Mouse (Mus musculus): ENCODE data around the gene Atp6v1fnb. TPM values are rescaled to one million over a fixed set of nuclear protein-coding genes. Genes with fewer than 3 reads are reported as not detected.

Gene Atp6v1fnb
- polyA plus RNA-seq (2015; fragmentation: Nextera tagmentation; extraction: Ambion mirVana): not detected in 2 replicates

- Histone ChIP-seq H3K36me3 (ENCODE audit: insufficient read depth, low read length) (0 out of 2 replicates have a peak, but pooled peaks cover 4% of the 10 kb centered on the region), H3K4me1 (ENCODE audit: insufficient read depth, low read depth, low read length) (peaks cover 10% of the 10 kb centered on the region; the same call in 1 of the 2 replicates), H3K4me3 (ENCODE audit: low read depth, low read length) (no peak within 1 kb of the TSS), H3K27me3 (replicated peaks; ENCODE audit: insufficient read depth, low read length) (no peaks in the 10 kb centered on the region; the same call in 1 of the 2 replicates), H3K9ac (replicated peaks; ENCODE audit: low read depth) (no peak within 1 kb of the TSS), H3K27ac (ENCODE audit: low read length) (no peak within 1 kb of the TSS), H3K4me2 (replicated peaks; ENCODE audit: low read depth, low read length) (no peak within 1 kb of the TSS), H3K9me3 (ENCODE audit: low read length) (no peaks in the 10 kb centered on the region)
- TF ChIP-seq CTCF (IDR thresholded peaks at IDR 0.05) (no peak), EP300 (IDR thresholded peaks at IDR 0.05) (no peak)
- ATAC-seq: no peak
- no peak for DNase-seq (ENCODE audit: low spot score)
- WGBS: 95% methylated on average over 4 of the region's 4 CpGs
Measured at GRCm38 (mm10) chr6:29471137-29471536, at the start of gene Atp6v1fnb. Atp6v1fnb (plus strand) TSS chr6:29471437.

GRCm38 (mm10) chr6:29425118-29425517, 46.1 kb upstream of the Atp6v1fnb start:
- WGBS: 84% methylated on average over 8 of the region's 8 CpGs

GRCm38 (mm10) chr6:29426331-29426730, 44.9 kb upstream of the Atp6v1fnb start:
- Histone ChIP-seq H3K9ac (replicated peaks; ENCODE audit: low read depth) (no peak overlapping the region), H3K27ac (ENCODE audit: low read length) (no peak overlapping the region), H3K4me1 (ENCODE audit: insufficient read depth, low read depth, low read length) (no peaks in the 10 kb centered on the region), H3K4me2 (replicated peaks; ENCODE audit: low read depth, low read length) (no peak overlapping the region), H3K4me3 (ENCODE audit: low read depth, low read length) (no peak overlapping the region), H3K36me3 (ENCODE audit: insufficient read depth, low read length) (no peaks in the 10 kb centered on the region), H3K27me3 (replicated peaks; ENCODE audit: insufficient read depth, low read length) (no peaks in the 10 kb centered on the region), H3K9me3 (ENCODE audit: low read length) (no peaks in the 10 kb centered on the region)
- DNase-seq (ENCODE audit: low spot score): no peak
- TF ChIP-seq CTCF (IDR thresholded peaks at IDR 0.05) (no peak), EP300 (IDR thresholded peaks at IDR 0.05) (no peak)
- WGBS: 67% methylated on average over 6 of the region's 6 CpGs
- ATAC-seq: no peak

More at GRCm38 (mm10) chr6:29425118-29425517, 46.1 kb upstream of the Atp6v1fnb start:
- TF ChIP-seq EP300 (IDR thresholded peaks at IDR 0.05) (no peak), CTCF (IDR thresholded peaks at IDR 0.05) (no peak)
- H3K36me3 ChIP-seq (ENCODE audit: insufficient read depth, low read length): no peaks in the 10 kb centered on the region
- no peak overlapping the region for H3K27ac ChIP-seq (ENCODE audit: low read length)
- no peak for DNase-seq (ENCODE audit: low spot score)
- H3K9ac ChIP-seq (replicated peaks; ENCODE audit: low read depth): no peak overlapping the region
- no peak for ATAC-seq
- no peaks in the 10 kb centered on the region for H3K9me3 ChIP-seq (ENCODE audit: low read length)
- no peaks in the 10 kb centered on the region for H3K4me1 ChIP-seq (ENCODE audit: insufficient read depth, low read depth, low read length)
- no peak overlapping the region for H3K4me3 ChIP-seq (ENCODE audit: low read depth, low read length)
- no peaks in the 10 kb centered on the region for H3K27me3 ChIP-seq (replicated peaks; ENCODE audit: insufficient read depth, low read length)
- no peak overlapping the region for H3K4me2 ChIP-seq (replicated peaks; ENCODE audit: low read depth, low read length)

- Histone ChIP-seq H3K4me3 (ENCODE audit: low read depth, low read length) (no peak overlapping the region), H3K27ac (ENCODE audit: low read length) (no peak overlapping the region), H3K4me2 (replicated peaks; ENCODE audit: low read depth, low read length) (no peak overlapping the region), H3K36me3 (ENCODE audit: insufficient read depth, low read length) (no peaks in the 10 kb centered on the region), H3K9ac (replicated peaks; ENCODE audit: low read depth) (no peak overlapping the region), H3K9me3 (ENCODE audit: low read length) (no peaks in the 10 kb centered on the region), H3K4me1 (ENCODE audit: insufficient read depth, low read depth, low read length) (no peaks in the 10 kb centered on the region), H3K27me3 (replicated peaks; ENCODE audit: insufficient read depth, low read length) (0 out of 2 replicates have a peak, but pooled peaks cover 6% of the 10 kb centered on the region)
- no peak for ATAC-seq
- TF ChIP-seq EP300 (IDR thresholded peaks at IDR 0.05): no peak
- TF ChIP-seq CTCF (IDR thresholded peaks at IDR 0.05): no peak
- 46% methylated on average over 4 of the region's 4 CpGs for WGBS
- DNase-seq (ENCODE audit: low spot score): no peak
Measured at GRCm38 (mm10) chr6:29428171-29428570, 43.1 kb upstream of the Atp6v1fnb start.

GRCm38 (mm10) chr6:29430681-29431420, 40.4 kb upstream of the Atp6v1fnb start:
- Histone ChIP-seq H3K27ac (ENCODE audit: low read length) (no peak overlapping the region), H3K4me1 (ENCODE audit: insufficient read depth, low read depth, low read length) (no peaks in the 10 kb centered on the region), H3K4me2 (replicated peaks; ENCODE audit: low read depth, low read length) (no peak overlapping the region), H3K36me3 (ENCODE audit: insufficient read depth, low read length) (no peaks in the 10 kb centered on the region), H3K27me3 (replicated peaks; ENCODE audit: insufficient read depth, low read length) (0 out of 2 replicates have a peak, but pooled peaks cover 6% of the 10 kb centered on the region), H3K9me3 (ENCODE audit: low read length) (no peaks in the 10 kb centered on the region), H3K9ac (replicated peaks; ENCODE audit: low read depth) (no peak overlapping the region), H3K4me3 (ENCODE audit: low read depth, low read length) (no peak overlapping the region)
- TF ChIP-seq EP300 (IDR thresholded peaks at IDR 0.05): no peak
- no peak for TF ChIP-seq CTCF (IDR thresholded peaks at IDR 0.05)
- ATAC-seq (no peak), DNase-seq (ENCODE audit: low spot score) (no peak)
- WGBS: 50% methylated on average over 15 of the region's 15 CpGs

GRCm38 (mm10) chr6:29431473-29431872, 39.8 kb upstream of the Atp6v1fnb start:
- WGBS: 26% methylated on average over 5 of the region's 5 CpGs
- Histone ChIP-seq H3K9me3 (ENCODE audit: low read length) (no peaks in the 10 kb centered on the region), H3K36me3 (ENCODE audit: insufficient read depth, low read length) (no peaks in the 10 kb centered on the region), H3K4me2 (replicated peaks; ENCODE audit: low read depth, low read length) (no peak overlapping the region), H3K4me1 (ENCODE audit: insufficient read depth, low read depth, low read length) (no peaks in the 10 kb centered on the region), H3K27me3 (replicated peaks; ENCODE audit: insufficient read depth, low read length) (0 out of 2 replicates have a peak, but pooled peaks cover 6% of the 10 kb centered on the region), H3K4me3 (ENCODE audit: low read depth, low read length) (no peak overlapping the region), H3K9ac (replicated peaks; ENCODE audit: low read depth) (no peak overlapping the region), H3K27ac (ENCODE audit: low read length) (no peak overlapping the region)
- ATAC-seq: no peak
- TF ChIP-seq EP300 (IDR thresholded peaks at IDR 0.05) (no peak), CTCF (IDR thresholded peaks at IDR 0.05) (no peak)
- DNase-seq (ENCODE audit: low spot score): no peak
